Mouse (Mus musculus): ENCODE measurements around the gene Wdr76. TPM values are rescaled to one million over a fixed set of nuclear protein-coding genes. Genes with fewer than 3 reads are reported as not detected.
"Not testable (repeated sequence)": the region's sequence is repeated elsewhere in the genome, so short reads cannot be mapped to it uniquely, and the experiment has no call there.

The Wdr76 gene
- total RNA-seq (2014; fragmentation: Nextera tagmentation) (34.1 and 39.1 TPM in 2 replicates), total RNA-seq (2017) (33.9 and 38.7 TPM in 2 replicates)

DNA sequence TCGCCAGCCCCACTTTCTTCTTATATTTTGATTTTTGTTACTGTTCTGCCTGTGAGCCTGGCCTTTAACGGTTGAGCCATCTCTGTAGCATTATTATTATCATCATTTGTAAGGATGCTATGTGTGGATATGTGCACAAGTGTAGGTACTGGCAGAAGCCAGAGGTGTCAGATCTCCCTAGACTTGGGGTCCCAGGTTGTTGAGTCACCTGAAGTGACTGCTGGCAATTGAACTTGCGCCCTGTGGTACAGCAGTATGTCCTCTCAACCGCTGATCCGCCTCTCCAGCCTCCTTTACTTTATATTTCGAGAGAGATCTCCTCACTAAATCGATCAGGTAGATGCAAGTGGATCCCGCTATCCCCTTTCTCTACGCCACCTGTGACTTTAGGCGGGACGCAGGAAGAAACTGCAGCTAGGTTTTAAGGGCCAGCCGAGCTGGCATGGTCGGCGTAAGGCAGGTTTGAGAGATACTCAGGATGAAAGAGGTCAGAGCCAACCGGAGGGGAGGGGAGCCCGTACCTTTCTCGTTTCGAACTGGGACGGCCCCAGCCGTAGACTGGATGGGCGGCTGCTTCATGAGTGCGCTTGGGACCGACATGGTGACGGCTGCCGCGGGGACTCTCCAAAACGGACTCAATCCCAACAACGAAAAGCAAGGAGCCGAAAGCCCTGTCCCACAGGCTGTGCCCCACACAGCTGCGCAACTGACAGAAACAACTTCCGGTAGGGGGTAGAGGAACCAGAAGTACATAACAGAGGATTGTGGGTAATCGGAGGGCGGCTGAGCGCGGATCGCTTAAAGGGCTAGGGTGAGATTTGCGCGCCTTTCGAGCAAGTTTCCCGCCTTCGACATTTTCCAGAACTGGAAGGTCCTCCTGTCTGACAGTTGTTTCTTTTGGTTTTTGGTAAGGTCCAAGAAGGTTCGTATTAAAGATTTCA, at the start of gene Wdr76, which contains the start of gene Mfap1a:
Gene Wdr76 (plus strand): TSS at position 782 of the 941 bp plus-strand sequence.
Gene Mfap1a (minus strand): TSS at position 724 of the 941 bp plus-strand sequence.
- peak; percentile 95 for ATAC-seq (replicated peaks; ENCODE audit: poor library complexity, severe bottlenecking)

DNA sequence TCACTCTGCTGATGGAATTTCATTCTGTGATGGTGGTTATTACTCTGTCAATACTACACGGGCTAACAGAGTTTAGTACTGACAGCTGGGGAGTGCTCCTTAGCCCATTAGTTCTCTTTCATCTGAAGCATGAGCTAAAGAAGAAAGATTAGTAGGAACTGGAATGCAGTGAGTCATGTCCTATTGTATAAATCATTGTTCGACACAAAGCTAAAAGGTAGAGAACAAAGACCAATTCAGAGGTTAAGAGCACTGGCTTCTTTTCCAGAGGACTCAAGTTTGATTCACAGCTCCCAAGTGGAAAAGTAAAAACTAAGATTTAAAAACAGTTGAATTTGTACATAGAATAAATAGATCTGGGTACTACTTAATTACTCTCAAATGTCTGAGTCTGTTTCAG, 46.5 kb upstream of the Wdr76 start:
- ATAC-seq (replicated peaks; ENCODE audit: poor library complexity, severe bottlenecking) = no peak

DNA sequence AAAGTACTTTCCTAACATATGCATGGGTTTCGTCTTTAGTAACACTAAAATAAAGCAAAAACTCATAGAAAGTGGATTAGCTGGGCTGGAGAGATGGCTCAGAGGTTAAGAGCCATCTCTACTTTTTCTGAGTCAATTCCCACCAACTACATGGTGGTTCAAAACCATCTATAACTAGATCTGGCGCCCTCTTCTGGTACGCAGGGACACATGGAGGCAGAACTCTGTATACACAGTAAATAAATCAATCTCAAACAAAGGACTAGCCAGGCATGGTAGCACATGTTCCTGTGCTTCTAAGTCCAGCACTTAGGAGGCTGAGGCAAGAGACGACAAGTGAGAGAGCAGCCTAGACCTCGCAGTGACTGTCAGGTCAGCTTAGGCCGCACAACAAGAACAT, 37.5 kb upstream of the Wdr76 start:
- peak; percentile 38; the same call in 1 of the 2 replicates for ATAC-seq (replicated peaks; ENCODE audit: poor library complexity, severe bottlenecking)

DNA sequence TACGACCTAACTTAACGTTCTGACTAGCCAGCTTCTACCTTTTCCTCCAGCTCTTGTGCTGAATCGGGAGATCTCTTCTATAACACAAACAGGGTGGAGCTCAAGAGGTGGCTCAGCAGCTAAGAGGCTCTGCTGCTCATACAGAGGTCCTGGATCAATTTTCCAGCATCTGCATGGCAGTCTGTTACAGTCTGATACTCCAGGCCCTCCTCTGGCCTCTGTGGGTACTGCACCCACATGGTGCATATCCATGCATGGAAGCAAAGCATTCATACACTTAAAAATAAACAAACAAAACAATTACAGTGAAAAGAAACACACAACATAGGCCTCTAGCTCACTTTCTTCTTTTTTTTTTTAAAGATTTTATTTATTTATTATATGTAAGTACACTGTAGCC, 33.7 kb upstream of the Wdr76 start:
- peak; percentile 45; the same call in 1 of the 2 replicates for ATAC-seq (replicated peaks; ENCODE audit: poor library complexity, severe bottlenecking)

DNA sequence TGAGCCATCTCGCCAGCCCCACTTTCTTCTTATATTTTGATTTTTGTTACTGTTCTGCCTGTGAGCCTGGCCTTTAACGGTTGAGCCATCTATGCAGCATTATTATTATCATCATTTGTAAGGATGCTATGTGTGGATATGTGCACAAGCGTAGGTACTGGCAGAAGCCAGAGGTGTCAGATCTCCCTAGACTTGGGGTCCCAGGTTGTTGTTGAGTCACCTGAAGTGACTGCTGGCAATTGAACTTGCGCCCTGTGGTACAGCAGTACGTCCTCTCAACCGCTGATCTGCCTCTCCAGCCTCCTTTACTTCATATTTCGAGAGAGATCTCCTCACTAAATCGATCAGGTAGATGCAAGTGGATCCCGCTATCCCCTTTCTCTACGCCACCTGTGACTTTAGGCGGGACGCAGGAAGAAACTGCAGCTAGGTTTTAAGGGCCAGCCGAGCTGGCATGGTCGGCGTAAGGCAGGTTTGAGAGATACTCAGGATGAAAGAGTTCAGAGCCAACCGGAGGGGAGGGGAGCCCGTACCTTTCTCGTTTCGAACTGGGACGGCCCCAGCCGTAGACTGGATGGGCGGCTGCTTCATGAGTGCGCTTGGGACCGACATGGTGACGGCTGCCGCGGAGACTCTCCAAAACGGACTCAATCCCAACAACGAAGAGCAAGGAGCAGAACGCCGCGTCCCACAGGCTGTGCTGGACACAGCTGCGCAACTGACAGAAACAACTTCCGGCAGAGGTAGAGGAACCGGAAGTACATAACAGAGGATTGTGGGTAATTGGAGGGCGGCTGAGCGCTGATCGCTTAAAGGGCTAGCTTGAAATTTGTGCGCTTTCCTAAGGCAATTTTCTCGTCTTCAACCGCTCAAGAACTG, 33.0 kb upstream of the Wdr76 start, which contains the start of gene Mfap1b:
Gene Mfap1b (minus strand): TSS at position 767 of the 879 bp plus-strand sequence.
- peak; percentile 99 for ATAC-seq (replicated peaks; ENCODE audit: poor library complexity, severe bottlenecking)

DNA sequence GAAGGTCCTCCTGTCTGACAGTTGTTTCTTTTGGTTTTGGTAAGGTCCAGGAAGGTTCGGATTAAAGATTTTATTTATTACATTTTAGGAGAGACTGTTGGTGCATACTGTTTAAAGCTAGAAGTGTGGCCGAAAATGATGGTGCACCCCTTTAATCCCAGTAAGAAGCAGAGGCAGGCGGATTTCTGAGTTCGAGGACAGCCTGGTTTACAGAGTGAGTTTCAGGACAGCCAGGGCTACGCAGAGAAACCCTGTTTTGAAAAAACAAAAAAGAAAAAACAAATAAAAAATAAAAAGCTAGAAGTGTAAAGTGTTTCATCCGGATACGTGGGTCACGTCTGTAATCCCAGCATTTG, 32.4 kb upstream of the Wdr76 start:
- ATAC-seq (replicated peaks; ENCODE audit: poor library complexity, severe bottlenecking) = peak; percentile 8; the same call in 1 of the 2 replicates

DNA sequence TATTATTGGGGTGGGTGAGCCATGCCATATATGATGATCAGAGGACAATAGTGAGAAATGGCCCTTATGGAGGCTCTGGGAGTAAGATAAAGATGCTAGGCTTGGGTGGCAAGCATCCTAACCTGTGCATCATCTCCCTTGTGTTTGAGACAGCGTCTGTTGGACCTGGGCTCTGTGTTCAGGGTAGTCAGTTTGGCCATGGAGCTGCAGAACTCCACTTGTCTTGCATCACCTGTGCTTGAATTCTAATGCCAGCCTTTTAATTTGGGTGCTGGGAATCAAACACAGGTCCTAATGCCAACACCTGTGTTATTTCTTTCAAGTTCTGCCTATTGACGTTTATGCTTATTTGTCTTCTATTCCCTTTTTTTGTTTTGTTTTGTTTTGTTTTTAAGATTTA, 31.2 kb upstream of the Wdr76 start:
- ATAC-seq (replicated peaks; ENCODE audit: poor library complexity, severe bottlenecking) = not testable (repeated sequence)

DNA sequence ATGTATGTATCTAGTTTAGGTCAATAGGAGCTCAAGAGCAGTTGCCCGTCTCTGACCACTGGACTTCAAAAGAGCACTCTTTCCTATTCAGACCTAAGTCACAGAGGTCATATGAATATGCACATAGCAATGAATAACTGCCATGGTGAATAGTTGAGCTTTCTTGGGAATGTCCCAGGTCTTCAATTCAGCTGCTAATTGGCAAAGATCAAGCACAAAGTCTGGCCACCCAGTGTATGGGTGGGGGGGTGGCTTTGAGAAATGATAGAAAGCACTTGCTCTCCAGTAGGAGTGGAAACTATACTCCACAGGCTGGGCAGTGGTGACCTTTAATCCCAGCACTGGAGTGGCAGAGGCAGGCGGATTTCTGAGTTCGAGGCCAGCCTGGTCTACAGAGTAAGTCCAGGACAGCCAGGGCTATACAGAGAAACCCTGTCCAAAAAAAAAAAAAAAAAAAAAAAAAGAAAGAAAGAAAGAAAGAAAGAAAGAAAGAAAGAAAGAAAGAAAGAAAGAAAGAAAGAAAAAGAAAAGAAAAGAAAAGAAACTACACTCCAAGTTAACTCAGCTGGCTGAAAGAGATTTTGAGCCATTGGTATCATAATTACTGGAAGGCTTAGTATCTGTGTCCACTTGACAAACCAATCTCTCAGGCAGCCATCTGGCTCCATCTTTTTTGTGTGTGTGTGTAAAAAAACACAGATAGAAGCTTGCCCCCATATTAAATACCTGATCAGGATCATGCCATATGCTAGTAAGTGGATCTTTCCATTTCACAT, 28.8 kb upstream of the Wdr76 start:
- no peak for ATAC-seq (replicated peaks; ENCODE audit: poor library complexity, severe bottlenecking)

DNA sequence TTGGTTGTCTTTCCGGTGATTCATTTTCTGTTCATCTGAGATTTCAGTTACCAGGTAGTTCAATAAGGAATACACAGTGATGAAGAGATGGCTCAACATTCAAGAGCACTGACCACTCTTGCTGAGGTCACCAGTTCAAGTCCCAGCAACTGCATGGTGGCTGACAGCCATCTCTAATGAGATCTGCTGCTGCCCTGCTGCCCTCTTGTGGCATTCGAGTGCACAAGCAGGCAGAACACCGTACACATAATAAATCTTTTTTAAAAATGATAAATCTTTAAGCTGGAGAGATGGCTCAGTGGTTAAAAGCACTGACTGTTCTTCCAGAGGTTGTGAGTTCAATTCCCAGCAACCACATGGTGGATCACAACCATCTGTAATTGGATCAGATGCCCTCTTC, 26.0 kb upstream of the Wdr76 start:
- ATAC-seq (replicated peaks; ENCODE audit: poor library complexity, severe bottlenecking) = peak; percentile 84

DNA sequence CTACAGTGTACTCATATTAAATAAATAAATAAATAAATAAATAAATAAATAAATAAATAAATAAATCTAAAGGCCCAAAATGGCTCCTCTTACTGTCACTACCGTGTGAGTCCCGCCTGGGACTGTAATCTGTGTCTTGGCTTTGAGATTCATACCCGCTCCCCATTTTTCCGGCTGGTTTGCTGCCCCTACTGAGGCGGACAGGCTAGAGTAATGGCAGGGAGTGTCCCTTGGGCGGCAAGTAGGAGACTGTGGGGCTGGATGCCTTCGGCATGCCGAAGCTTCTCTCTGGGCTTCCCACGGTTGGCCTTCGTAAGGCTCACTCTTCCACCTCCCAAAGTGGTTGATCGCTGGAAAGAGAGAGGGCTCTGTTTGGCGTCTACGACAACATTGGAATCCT, 25.6 kb upstream of the Wdr76 start:
- peak; percentile 39; the same call in 1 of the 2 replicates for ATAC-seq (replicated peaks; ENCODE audit: poor library complexity, severe bottlenecking)

DNA sequence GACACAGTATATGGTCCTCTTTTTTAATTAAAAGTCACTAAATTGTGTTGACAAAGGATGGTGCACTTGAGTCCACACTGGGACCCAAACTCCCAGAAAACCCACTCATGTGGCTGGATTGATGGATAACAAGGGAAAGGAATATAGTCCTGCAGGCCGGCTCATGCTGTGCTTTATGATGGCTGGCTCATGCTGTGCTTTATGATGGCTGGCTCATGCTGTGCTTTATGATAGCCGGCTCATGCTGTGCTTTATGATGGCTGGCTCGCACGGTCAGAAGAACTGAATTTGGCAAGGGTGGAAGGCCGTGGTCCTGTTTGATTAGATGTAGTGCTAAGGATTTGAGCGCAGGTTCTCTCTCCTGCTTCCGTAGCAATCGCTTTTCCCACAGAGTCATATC, 22.9 kb upstream of the Wdr76 start:
- no peak for ATAC-seq (replicated peaks; ENCODE audit: poor library complexity, severe bottlenecking)

DNA sequence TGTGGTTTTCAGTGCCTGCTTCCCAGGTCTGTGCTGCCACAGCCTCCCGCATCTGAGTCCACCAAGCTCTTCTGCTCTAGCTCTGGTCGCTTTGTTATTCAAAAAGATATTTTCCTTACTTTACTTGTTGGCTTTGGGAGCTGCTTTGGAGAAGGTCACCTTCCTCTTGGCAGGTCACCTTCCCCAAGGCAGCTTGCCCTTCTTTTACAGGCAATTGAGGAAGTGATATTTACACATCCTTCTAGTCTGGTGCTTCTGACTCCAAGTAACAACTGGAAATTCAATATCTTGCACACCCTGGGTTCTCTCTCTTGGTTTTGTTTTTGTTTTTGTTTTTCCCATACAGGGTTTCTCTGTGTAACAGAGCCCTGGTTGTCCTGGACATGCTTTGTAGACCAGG, 22.1 kb upstream of the Wdr76 start:
- ATAC-seq (replicated peaks; ENCODE audit: poor library complexity, severe bottlenecking) = peak; percentile 62

DNA sequence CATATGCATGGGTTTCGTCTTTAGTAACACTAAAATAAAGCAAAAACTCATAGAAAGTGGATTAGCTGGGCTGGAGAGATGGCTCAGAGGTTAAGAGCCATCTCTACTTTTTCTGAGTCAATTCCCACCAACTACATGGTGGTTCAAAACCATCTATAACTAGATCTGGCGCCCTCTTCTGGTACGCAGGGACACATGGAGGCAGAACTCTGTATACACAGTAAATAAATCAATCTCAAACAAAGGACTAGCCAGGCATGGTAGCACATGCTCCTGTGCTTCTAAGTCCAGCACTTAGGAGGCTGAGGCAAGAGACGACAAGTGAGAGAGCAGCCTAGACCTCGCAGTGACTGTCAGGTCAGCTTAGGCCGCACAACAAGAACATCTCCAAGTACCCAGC, 5.0 kb upstream of the Wdr76 start:
- 0 out of 2 replicates have a peak, but pooled peaks have one; percentile 33 for ATAC-seq (replicated peaks; ENCODE audit: poor library complexity, severe bottlenecking)

DNA sequence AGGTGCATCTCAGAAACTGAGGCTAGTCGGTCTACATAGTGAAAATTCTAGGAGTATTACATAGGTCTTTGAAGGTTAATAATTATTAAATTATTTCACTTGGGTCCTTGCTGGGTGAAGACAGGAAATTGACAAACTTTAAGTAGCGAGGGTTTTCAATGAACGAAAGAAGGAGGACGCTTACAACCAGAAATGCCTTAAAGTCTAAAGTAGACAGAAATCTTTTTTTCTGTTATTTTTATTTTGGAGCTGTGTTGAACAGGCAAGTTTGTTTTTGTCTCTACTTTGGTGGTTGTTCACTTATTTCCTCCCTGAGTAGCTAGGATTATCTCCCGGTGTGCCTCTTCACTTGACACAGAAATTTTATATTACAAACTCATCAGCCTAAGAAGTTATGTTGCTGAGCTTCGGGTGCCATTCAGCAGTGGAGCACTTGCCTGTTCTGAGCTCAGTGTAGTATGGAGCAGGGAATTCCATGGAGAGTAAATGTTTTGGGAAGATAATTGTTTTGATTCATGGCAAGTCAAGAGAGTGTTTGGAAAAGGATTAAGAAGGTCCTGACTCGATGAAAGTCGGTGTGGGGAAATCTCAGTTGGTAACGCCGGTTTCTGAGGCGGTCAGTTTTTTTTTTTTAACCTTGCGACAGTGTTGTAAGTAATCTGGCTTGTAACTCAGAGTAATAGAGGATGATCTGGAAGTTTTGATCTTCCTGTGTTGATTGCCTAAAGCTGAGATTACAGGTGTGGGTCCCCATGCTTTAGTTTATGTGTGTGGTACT, 839 bp downstream of the Wdr76 start:
- ATAC-seq (replicated peaks; ENCODE audit: poor library complexity, severe bottlenecking) = no peak

DNA sequence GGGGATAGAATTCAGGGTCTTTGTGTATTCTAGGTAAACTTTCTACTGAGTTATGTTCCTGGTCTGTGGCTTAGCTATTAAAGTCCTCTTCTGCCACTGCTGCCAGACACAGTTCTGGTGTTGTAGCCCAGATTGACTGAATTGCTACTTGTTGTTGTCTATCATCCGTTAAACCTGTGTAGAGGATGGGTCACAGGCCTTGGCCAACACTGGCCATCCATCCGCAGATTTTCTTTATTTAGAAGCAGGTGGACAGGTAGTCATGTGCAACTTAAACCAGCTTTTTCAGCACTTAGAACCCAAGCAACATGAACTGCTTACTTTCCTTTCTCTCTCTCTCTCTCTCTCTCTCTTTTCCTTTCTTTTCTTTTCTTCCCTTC, 1.4 kb downstream of the Wdr76 start:
- no peak for ATAC-seq (replicated peaks; ENCODE audit: poor library complexity, severe bottlenecking)

DNA sequence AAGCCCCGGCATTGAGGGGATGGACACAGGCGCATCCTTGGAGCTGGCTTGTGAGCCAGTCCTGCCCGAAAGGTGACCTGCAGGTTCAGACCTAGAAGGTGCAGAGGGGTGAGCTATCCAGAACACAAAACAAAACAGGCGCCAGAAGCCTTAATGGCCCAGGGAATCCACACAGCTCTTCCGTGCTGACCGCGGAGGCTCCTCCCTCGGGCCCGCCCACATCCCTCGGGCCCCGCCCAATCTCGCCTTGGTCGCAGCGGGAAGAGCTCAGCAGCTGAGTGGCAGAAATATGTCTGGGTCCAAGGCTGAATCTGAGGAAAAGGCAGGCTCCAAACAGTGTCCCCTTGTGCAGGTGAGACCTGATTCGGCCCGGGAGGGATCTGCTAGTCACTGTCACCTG, 3.1 kb downstream of the Wdr76 start:
- peak; percentile 31 for ATAC-seq (replicated peaks; ENCODE audit: poor library complexity, severe bottlenecking)

DNA sequence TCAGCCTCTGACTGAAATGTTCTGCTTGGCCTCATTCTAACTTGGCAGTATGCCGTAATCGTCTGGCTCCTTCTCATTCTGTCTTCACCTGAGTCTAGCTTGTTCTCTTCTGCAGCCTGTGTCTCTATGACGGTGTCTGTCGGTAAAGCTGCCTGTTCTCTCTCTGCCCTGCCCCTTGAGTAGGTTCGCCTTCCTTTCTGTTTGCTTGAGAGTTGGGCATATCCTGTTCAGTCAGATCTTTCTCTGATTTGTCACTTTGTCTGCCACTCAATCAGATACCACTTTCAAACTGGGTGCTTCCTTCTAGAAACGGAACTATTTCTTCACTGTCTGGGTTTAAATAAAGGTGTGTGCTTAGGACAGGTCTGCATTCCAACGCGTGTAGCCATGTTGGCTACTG, 4.9 kb downstream of the Wdr76 start:
- ATAC-seq (replicated peaks; ENCODE audit: poor library complexity, severe bottlenecking) = no peak

DNA sequence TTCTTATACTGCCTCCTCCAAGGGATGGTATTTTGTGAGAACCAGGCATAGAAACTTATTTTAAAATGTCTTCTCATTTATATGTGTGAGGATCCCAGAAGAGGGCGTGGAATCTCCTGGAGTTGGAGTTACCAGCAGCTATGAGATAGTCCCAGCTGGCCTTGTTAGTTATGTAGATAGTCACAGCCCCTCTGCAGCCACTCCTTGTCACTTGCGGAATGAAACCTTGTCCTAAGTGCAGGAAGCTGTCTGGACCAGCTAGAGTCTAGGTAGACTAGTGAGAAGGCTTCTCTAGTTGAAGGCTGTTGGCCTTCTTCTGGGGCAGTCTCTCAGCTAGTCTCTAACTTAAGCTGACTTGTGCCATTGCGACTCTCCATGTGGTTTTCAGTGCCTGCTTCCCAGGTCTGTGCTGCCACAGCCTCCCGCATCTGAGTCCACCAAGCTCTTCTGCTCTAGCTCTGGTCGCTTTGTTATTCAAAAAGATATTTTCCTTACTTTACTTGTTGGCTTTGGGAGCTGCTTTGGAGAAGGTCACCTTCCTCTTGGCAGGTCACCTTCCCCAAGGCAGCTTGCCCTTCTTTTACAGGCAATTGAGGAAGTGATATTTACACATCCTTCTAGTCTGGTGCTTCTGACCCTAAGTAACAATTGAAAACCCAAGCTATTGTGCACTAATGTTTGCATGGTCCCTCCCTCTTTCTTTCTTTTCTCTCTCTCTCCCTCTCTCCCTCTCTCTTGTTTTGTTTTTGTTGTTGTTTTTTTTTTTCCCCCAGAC, 6.7 kb downstream of the Wdr76 start:
- peak; percentile 61; the same call in 1 of the 2 replicates for ATAC-seq (replicated peaks; ENCODE audit: poor library complexity, severe bottlenecking)
